Mouse (Mus musculus) kidney, adult 2 months (tissue): ENCODE data around the gene P2rx1. TPM values are rescaled to one million over a fixed set of nuclear protein-coding genes. Genes with fewer than 3 reads are reported as not detected.

Experiments used
- DNase-seq: peaks from one replicate; pipeline ENCODE4 v3.0.0; 2021
- H3K27ac ChIP-seq: fragments of 200-500 bp; 2 replicates; pipeline ENCODE4 v1.5.1; 2012; ENCODE audit warnings: low read depth, low read length, control low read depth, inconsistent platforms; ENCODE audit not compliant: insufficient read depth
- H3K27me3 ChIP-seq: fragments of 200-500 bp; replicated peaks from 2 replicates; pipeline ENCODE4 v1.6.1; 2012; ENCODE audit warnings: mild to moderate bottlenecking, moderate library complexity, low read length, inconsistent platforms; ENCODE audit not compliant: control insufficient read depth, insufficient read depth
- H3K36me3 ChIP-seq: fragments of 200-500 bp; 2 replicates; pipeline ENCODE4 v1.6.1; 2012; ENCODE audit warnings: mild to moderate bottlenecking, moderate library complexity, low read length, inconsistent platforms; ENCODE audit not compliant: control insufficient read depth, insufficient read depth
- H3K4me1 ChIP-seq: fragments of 200-500 bp; 2 replicates; pipeline ENCODE4 v1.6.1; 2011; ENCODE audit warnings: low read length; ENCODE audit not compliant: control insufficient read depth, insufficient read depth
- H3K4me3 ChIP-seq: fragments of 200-500 bp; 2 replicates; pipeline ENCODE4 v1.5.1; 2011; ENCODE audit warnings: mild to moderate bottlenecking, low read depth, low read length, control low read depth; ENCODE audit not compliant: insufficient read depth
- CTCF ChIP-seq: fragments of 200-500 bp; conservative IDR thresholded peaks from 2 replicates; pipeline ENCODE4 v1.5.1; 2011; ENCODE audit warnings: low read depth, mild to moderate bottlenecking, control low read depth, low read length, moderate library complexity, mixed read lengths; ENCODE audit not compliant: insufficient read depth, insufficient read length
- POLR2A ChIP-seq: fragments of 200-500 bp; IDR thresholded peaks from one replicate; pipeline ENCODE4 v1.6.1; 2011; ENCODE audit warnings: low read depth, low read length, control low read depth
- WGBS: fragments of 180-500 bp; shearing (Covaris S2); methylation state at CpG from one replicate; pipeline ENCODE4 v1.1.7; 2018; 5-methylcytosine and 5-hydroxymethylcytosine counted together
- polyA plus RNA-seq: library from polyadenylated mRNA; depleted of rRNA; stranded (reverse); fragments of >200 nt; gene quantifications from 2 replicates; pipeline ENCODE4 v1.2.3, GENCODE M21; 2012

The P2rx1 gene
- polyA plus RNA-seq, 1 experiment, result 4.8 TPM

GRCm38 (mm10) chr11:73023099-73023498 is 24.2 kb downstream of the P2rx1 start:
- no peak for TF ChIP-seq CTCF
- no peak for TF ChIP-seq POLR2A
- Histone ChIP-seq H3K36me3 (no peaks in the 10 kb centered on the region), H3K27ac (no peak overlapping the region), H3K4me3 (no peak overlapping the region), H3K27me3 (no peaks in the 10 kb centered on the region), H3K4me1 (no peaks in the 10 kb centered on the region)
- 73% methylated on average over 9 of the region's 9 CpGs for WGBS
- DNase-seq, result no peak

GRCm38 (mm10) chr11:73023827-73024226 is 24.9 kb downstream of the P2rx1 start:
- Histone ChIP-seq H3K4me3 (no peak overlapping the region), H3K27me3 (no peaks in the 10 kb centered on the region), H3K27ac (no peak overlapping the region), H3K4me1 (no peaks in the 10 kb centered on the region), H3K36me3 (no peaks in the 10 kb centered on the region)
- no peak for DNase-seq
- 79% methylated on average over 4 of the region's 4 CpGs for WGBS
- TF ChIP-seq CTCF, result no peak
- TF ChIP-seq POLR2A, result no peak

GRCm38 (mm10) chr11:73024236-73024904 is 25.5 kb downstream of the P2rx1 start:
- Histone ChIP-seq H3K4me3 (no peak overlapping the region), H3K27me3 (no peaks in the 10 kb centered on the region), H3K27ac (no peak overlapping the region), H3K4me1 (no peaks in the 10 kb centered on the region), H3K36me3 (no peaks in the 10 kb centered on the region)
- DNase-seq, result peak; percentile 69
- TF ChIP-seq CTCF, result no peak
- 38% methylated on average over 7 of the region's 7 CpGs for WGBS

GRCm38 (mm10) chr11:73026961-73027360 is 28.1 kb downstream of the P2rx1 start:
- no peaks in the 10 kb centered on the region for H3K4me1 ChIP-seq
- H3K36me3 ChIP-seq, result no peaks in the 10 kb centered on the region
- 67% methylated on average over 8 of the region's 8 CpGs for WGBS
- no peak overlapping the region for H3K27ac ChIP-seq
- no peak for TF ChIP-seq POLR2A
- no peak for TF ChIP-seq CTCF
- H3K4me3 ChIP-seq, result no peak overlapping the region
- DNase-seq, result no peak
- H3K27me3 ChIP-seq, result no peaks in the 10 kb centered on the region

GRCm38 (mm10) chr11:73030821-73031498 is 32.1 kb downstream of the P2rx1 start:
- 14% methylated on average over 20 of the region's 20 CpGs for WGBS
- Histone ChIP-seq H3K4me3 (peak overlapping the region; percentile 16), H3K4me1 (no peaks in the 10 kb centered on the region), H3K36me3 (no peaks in the 10 kb centered on the region), H3K27me3 (no peaks in the 10 kb centered on the region), H3K27ac (no peak overlapping the region)
- TF ChIP-seq CTCF (no peak), POLR2A (no peak)
- DNase-seq, result peak; percentile 95

- no peak overlapping the region for H3K4me3 ChIP-seq
- WGBS, result 84% methylated on average over 5 of the region's 5 CpGs
- DNase-seq, result no peak
- H3K27me3 ChIP-seq, result no peaks in the 10 kb centered on the region
- H3K36me3 ChIP-seq, result no peaks in the 10 kb centered on the region
- H3K27ac ChIP-seq, result no peak overlapping the region
- no peak for TF ChIP-seq POLR2A
- TF ChIP-seq CTCF, result no peak
- no peaks in the 10 kb centered on the region for H3K4me1 ChIP-seq
Measured at GRCm38 (mm10) chr11:73031536-73031935, 32.6 kb downstream of the P2rx1 start.

GRCm38 (mm10) chr11:73036077-73036476 is 37.2 kb downstream of the P2rx1 start:
- no peak for TF ChIP-seq POLR2A
- WGBS, result 87% methylated on average over 7 of the region's 7 CpGs
- H3K36me3 ChIP-seq, result no peaks in the 10 kb centered on the region
- H3K4me3 ChIP-seq, result no peak overlapping the region
- DNase-seq, result no peak
- H3K4me1 ChIP-seq, result no peaks in the 10 kb centered on the region
- H3K27me3 ChIP-seq, result no peaks in the 10 kb centered on the region
- H3K27ac ChIP-seq, result no peak overlapping the region

GRCm38 (mm10) chr11:73036889-73037288 is 38.0 kb downstream of the P2rx1 start:
- TF ChIP-seq POLR2A, result no peak
- no peak for TF ChIP-seq CTCF
- Histone ChIP-seq H3K27me3 (no peaks in the 10 kb centered on the region), H3K27ac (no peak overlapping the region), H3K4me3 (no peak overlapping the region), H3K36me3 (no peaks in the 10 kb centered on the region), H3K4me1 (no peaks in the 10 kb centered on the region)
- DNase-seq, result no peak
- 53% methylated on average over 6 of the region's 6 CpGs for WGBS
